Mouse (Mus musculus): Measurements from ENCODE around the gene 2200002D01Rik.
A peak's percentile ranks its signal among the peaks of the same experiment; 100 is the strongest.

DNA sequence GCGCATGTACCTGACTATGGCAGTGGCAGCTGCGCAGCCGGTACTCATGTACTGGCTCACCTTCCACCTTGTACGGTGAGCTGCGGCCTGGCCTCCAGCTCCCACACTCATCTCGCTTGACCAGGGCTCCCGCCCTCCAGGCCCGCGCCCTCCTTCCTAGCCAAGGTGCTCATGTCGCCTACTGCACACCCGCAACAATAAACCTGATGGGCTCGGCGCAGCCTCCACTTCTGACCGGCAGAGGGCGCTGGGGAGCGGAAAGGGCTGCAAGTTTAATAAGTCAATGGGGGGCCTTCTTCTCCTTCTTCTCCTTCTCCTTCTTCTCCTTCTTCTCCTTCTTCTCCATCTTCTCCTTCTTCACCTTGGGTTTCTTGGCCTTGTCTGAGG is 959 bp downstream of the 2200002D01Rik start:
- no peak for TF ChIP-seq SRF (IDR thresholded peaks at IDR 0.05; ENCODE audit: control insufficient read depth, insufficient read length, low read depth)
- TF ChIP-seq POLR2A (IDR thresholded peaks at IDR 0.05; ENCODE audit: insufficient read length, low read depth) = peak; percentile 11
- no peak for TF ChIP-seq MYOG (IDR thresholded peaks at IDR 0.05; ENCODE audit: control insufficient read depth in 1 of 3, insufficient read depth in 1 of 3, insufficient read length in 2 of 3, low read depth in 2 of 3)
- no peak for TF ChIP-seq MAX (IDR thresholded peaks at IDR 0.05; ENCODE audit: low read depth)
- no peak for TF ChIP-seq TCF3 (IDR thresholded peaks at IDR 0.05; ENCODE audit: insufficient read length, low read depth)
- no peak for TF ChIP-seq USF1 (IDR thresholded peaks at IDR 0.05; ENCODE audit: low read depth)
- no peak for TF ChIP-seq TCF12 (IDR thresholded peaks at IDR 0.05; ENCODE audit: insufficient read depth, poor library complexity, severe bottlenecking)
- no peak for TF ChIP-seq REST (IDR thresholded peaks at IDR 0.05; ENCODE audit: insufficient read depth, insufficient read length)
- TF ChIP-seq CEBPB (IDR thresholded peaks at IDR 0.05; ENCODE audit: insufficient read depth, poor library complexity, severe bottlenecking) = no peak
- TF ChIP-seq POLR2AphosphoS2 (IDR thresholded peaks at IDR 0.05; ENCODE audit: insufficient read length, low read depth) = no peak
- no peak for TF ChIP-seq E2F4 (IDR thresholded peaks at IDR 0.05; ENCODE audit: insufficient read depth)
